Mouse (Mus musculus) liver, adult 2 months (tissue): ENCODE measurements at regions not wholly inside any gene's neighbourhood (a gene's known extent, or its start where the extent isn't known, plus 50 kb on each side); places are given as distances from the start of the nearest gene placed in this dataset.

Experiments
- CTCF ChIP-seq: fragments of 200-500 bp; IDR thresholded peaks from 2 replicates; pipeline ENCODE4 v1.5.1; 2011; ENCODE audit warnings: low read depth, low read length, control low read depth
- POLR2A ChIP-seq: fragments of 200-500 bp; IDR thresholded peaks from 2 replicates; pipeline ENCODE4 v1.6.1; 2011; ENCODE audit warnings: low read length, control low read depth; ENCODE audit not compliant: insufficient read depth; ENCODE audit errors: extremely low read depth

- TF ChIP-seq CTCF (no peak), POLR2A (no peak)
Measured at GRCm38 (mm10) chr12:70648812-70649188, 176.5 kb upstream of the Frmd6 start.
